Mouse (Mus musculus): ENCODE measurements around the gene Gm11009.
"Not testable (repeated sequence)": the region's sequence is repeated elsewhere in the genome, so short reads cannot be mapped to it uniquely, and the experiment has no call there.

The Gm11009 gene

DNA sequence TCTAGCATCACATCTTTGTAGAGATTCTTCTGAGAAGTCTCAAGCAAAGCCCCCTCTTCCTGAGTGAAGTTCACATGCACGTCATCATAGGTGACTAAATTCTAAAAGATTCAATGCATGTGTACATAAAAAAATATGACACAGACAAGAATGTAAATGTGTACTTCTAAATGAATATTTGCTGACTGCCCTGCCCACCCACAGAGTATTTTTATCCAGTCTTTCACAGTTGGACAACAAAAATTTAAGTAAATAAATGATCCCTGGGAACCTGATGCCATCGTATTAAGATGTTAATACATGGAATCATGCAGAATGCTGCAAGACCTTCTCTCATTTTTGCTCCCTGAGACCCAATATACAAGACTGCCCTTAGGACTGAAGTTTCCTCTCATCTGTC is at the start of gene Gm11009:
Gm11009 (minus strand) TSS at position 101 of the 400 bp plus-strand sequence.
- not testable (repeated sequence) for DNase-seq

Measured in right cerebral cortex, postnatal 14 days (tissue).